Mouse (Mus musculus): Measurements from ENCODE around the gene Fras1. TPM values are rescaled to one million over a fixed set of nuclear protein-coding genes. Genes with fewer than 3 reads are reported as not detected.

Gene Fras1
- total and polyA plus RNA-seq, 2 experiments, result 0.75 to 1.1 TPM

DNA sequence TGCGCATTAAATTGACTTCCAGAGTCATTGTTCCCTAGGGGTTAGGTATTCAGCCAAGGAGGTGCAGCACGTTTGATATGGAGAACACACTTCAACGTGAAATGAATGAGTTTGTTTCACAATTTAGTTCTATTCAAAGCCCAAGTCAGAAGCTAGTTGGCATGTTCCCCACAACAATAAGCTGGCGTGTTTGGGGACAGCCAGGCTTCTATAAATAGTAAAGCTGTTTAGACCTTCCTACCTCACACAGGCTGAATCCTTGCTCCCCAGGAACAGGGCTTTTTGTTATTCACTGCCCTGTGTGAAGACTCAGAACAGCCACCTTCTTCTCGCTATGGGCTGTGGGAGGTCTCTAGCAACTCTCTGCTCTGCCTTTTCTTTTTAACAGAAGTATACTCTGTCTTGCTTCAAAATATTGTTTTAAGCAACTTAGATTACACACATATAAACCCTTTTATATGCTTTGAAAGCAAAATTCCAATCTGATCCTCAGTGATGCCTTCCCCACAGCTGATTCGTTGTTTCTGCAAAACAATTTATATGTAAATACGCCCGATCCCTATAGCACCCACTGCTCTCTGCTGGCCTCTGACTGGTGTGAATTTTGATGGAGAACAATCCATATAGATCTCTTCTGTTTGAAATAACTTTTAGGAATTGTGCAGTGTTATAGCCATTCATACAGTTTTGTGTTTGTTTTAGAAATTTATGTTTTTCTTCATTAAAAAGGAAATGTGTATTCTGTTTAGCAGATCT, 184.5 kb downstream of the Fras1 start:
- H3K27ac ChIP-seq (replicated peaks; ENCODE audit: insufficient read depth, low read depth, low read length), result no peak overlapping the region
- TF ChIP-seq POLR2A (IDR thresholded peaks at IDR 0.05; ENCODE audit: extremely low read depth, insufficient read depth, low read length) (no peak), CTCF (IDR thresholded peaks at IDR 0.05; ENCODE audit: low read depth, low read length) (no peak)
- H3K79me2 ChIP-seq (ENCODE audit: control insufficient read depth, insufficient read depth, low read length), result no peaks in the 10 kb centered on the region
- WGBS, result 75% methylated on average over 8 of the region's 8 CpGs
- H3K36me3 ChIP-seq (ENCODE audit: control insufficient read depth, insufficient read depth, low read length), result no peaks in the 10 kb centered on the region
- no peak overlapping the region for H3K4me3 ChIP-seq (ENCODE audit: insufficient read depth, low read depth, low read length)
- no peak overlapping the region for H3K9ac ChIP-seq (ENCODE audit: low read depth, low read length)
- H3K27me3 ChIP-seq (ENCODE audit: control insufficient read depth, insufficient read depth, low read length), result no peaks in the 10 kb centered on the region
- DNase-seq (ENCODE audit: extremely low read depth, low read depth, low spot score), result no peak
- H3K4me1 ChIP-seq (ENCODE audit: control insufficient read depth, insufficient read depth, low read length), result no peaks in the 10 kb centered on the region

DNA sequence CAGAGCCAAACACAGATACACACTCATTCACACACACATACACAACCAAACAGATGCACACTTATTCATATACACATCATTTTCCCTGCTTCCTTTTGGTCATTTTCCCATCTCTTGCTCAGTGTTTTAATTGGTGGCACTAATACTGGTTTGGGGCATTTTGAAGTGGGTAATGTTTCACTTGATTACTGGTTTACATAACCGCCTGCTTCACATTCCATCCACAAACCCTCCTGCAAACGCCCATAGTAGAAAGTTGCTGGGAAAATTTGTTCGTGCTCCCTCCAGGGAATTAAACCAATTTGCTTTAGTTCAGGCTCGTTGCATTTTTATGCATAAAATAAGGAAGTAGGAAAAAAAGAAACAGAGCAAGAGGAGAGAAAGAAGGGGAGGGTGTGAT, 200.8 kb downstream of the Fras1 start:
- TF ChIP-seq CTCF (IDR thresholded peaks at IDR 0.05; ENCODE audit: low read depth, low read length) (no peak), POLR2A (IDR thresholded peaks at IDR 0.05; ENCODE audit: extremely low read depth, insufficient read depth, low read length) (no peak)

DNA sequence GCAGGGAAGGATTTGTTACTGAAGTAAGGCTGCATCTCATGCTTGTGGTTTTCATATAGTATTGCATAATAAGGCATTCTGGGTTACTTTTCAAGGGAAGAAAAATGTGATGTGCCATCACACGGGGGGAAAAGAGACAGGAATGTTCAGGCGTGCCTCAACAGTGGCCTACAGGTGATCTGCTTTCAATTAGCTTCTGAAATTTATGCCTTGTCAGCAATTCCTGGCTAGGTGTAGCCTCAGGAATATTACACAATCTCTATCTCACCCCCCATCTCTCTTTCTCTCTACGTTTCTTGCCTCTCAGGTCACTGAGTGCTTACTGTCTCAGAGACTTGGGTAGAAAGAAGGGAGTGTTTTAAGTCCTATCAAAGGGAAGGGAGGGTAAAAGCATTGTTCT, 204.9 kb downstream of the Fras1 start:
- Histone ChIP-seq H3K27me3 (ENCODE audit: control insufficient read depth, insufficient read depth, low read length) (no peaks in the 10 kb centered on the region), H3K4me3 (ENCODE audit: insufficient read depth, low read depth, low read length) (no peak overlapping the region), H3K9ac (ENCODE audit: low read depth, low read length) (no peak overlapping the region), H3K36me3 (ENCODE audit: control insufficient read depth, insufficient read depth, low read length) (no peaks in the 10 kb centered on the region), H3K27ac (replicated peaks; ENCODE audit: insufficient read depth, low read depth, low read length) (no peak overlapping the region), H3K79me2 (ENCODE audit: control insufficient read depth, insufficient read depth, low read length) (no peaks in the 10 kb centered on the region), H3K4me1 (ENCODE audit: control insufficient read depth, insufficient read depth, low read length) (no peaks in the 10 kb centered on the region)
- WGBS, result 73% methylated on average over 3 of the region's 3 CpGs
- no peak for TF ChIP-seq CTCF (IDR thresholded peaks at IDR 0.05; ENCODE audit: low read depth, low read length)
- DNase-seq (ENCODE audit: extremely low read depth, low read depth, low spot score), result no peak

More for the DNA sequence above, 200.8 kb downstream of the Fras1 start:
- no peaks in the 10 kb centered on the region for H3K4me1 ChIP-seq (ENCODE audit: control insufficient read depth, insufficient read depth, low read length)
- no peak for DNase-seq (ENCODE audit: extremely low read depth, low read depth, low spot score)
- no peak overlapping the region for H3K27ac ChIP-seq (replicated peaks; ENCODE audit: insufficient read depth, low read depth, low read length)
- WGBS, result 80% methylated on average over 4 of the region's 4 CpGs
- H3K9ac ChIP-seq (ENCODE audit: low read depth, low read length), result no peak overlapping the region
- H3K4me3 ChIP-seq (ENCODE audit: insufficient read depth, low read depth, low read length), result no peak overlapping the region
- H3K79me2 ChIP-seq (ENCODE audit: control insufficient read depth, insufficient read depth, low read length), result no peaks in the 10 kb centered on the region
- H3K27me3 ChIP-seq (ENCODE audit: control insufficient read depth, insufficient read depth, low read length), result no peaks in the 10 kb centered on the region
- no peaks in the 10 kb centered on the region for H3K36me3 ChIP-seq (ENCODE audit: control insufficient read depth, insufficient read depth, low read length)

DNA sequence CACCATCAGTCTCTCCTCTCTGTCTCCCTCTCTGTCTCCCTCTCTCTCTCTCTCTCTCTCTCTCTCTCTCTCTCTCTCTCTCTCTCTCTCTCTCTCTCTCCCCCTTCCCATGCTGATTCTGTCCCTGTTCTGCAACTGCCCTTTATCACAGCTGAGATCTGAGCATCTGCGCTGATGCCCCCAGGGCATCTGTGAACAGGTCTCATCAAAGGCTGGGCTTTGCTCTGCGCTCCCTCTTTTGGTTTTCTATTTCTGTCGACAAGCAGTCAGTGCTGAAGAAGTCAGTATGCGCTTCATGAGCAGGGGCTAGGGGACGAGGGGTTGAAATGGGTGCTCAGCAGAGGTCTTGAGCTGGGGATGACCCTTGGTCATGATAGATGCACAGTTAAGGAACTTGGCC, 206.2 kb downstream of the Fras1 start:
- no peak for TF ChIP-seq CTCF (IDR thresholded peaks at IDR 0.05; ENCODE audit: low read depth, low read length)
- TF ChIP-seq POLR2A (IDR thresholded peaks at IDR 0.05; ENCODE audit: extremely low read depth, insufficient read depth, low read length), result no peak
- WGBS, result 86% methylated on average over 5 of the region's 5 CpGs
- H3K4me3 ChIP-seq (ENCODE audit: insufficient read depth, low read depth, low read length), result no peak overlapping the region
- no peak overlapping the region for H3K27ac ChIP-seq (replicated peaks; ENCODE audit: insufficient read depth, low read depth, low read length)
- no peaks in the 10 kb centered on the region for H3K79me2 ChIP-seq (ENCODE audit: control insufficient read depth, insufficient read depth, low read length)
- H3K27me3 ChIP-seq (ENCODE audit: control insufficient read depth, insufficient read depth, low read length), result no peaks in the 10 kb centered on the region
- no peak overlapping the region for H3K9ac ChIP-seq (ENCODE audit: low read depth, low read length)
- no peaks in the 10 kb centered on the region for H3K4me1 ChIP-seq (ENCODE audit: control insufficient read depth, insufficient read depth, low read length)
- no peak for DNase-seq (ENCODE audit: extremely low read depth, low read depth, low spot score)
- H3K36me3 ChIP-seq (ENCODE audit: control insufficient read depth, insufficient read depth, low read length), result no peaks in the 10 kb centered on the region

DNA sequence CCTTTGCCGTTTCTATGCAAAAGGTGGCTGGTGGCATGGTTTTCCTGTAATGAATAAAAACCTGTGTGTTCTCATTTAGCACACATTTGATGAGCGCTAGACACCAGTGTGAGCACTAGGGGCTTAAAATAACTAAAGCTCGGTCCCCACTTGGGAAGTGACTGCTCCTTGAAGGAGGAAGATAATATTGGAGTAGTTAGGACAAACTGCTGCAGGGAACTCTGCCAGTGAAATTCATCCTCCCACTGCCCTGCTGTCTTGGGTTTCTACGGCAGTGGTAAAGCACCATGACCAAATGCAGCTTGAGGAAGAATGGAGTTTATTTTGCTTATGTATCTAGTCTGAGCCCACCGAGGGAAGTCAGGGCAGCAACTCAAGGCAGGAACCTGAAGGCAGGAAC, 211.0 kb downstream of the Fras1 start:
- no peaks in the 10 kb centered on the region for H3K36me3 ChIP-seq (ENCODE audit: control insufficient read depth, insufficient read depth, low read length)
- no peaks in the 10 kb centered on the region for H3K27me3 ChIP-seq (ENCODE audit: control insufficient read depth, insufficient read depth, low read length)
- no peak overlapping the region for H3K9ac ChIP-seq (ENCODE audit: low read depth, low read length)
- no peak for DNase-seq (ENCODE audit: extremely low read depth, low read depth, low spot score)
- H3K27ac ChIP-seq (replicated peaks; ENCODE audit: insufficient read depth, low read depth, low read length), result no peak overlapping the region
- no peaks in the 10 kb centered on the region for H3K79me2 ChIP-seq (ENCODE audit: control insufficient read depth, insufficient read depth, low read length)
- H3K4me3 ChIP-seq (ENCODE audit: insufficient read depth, low read depth, low read length), result no peak overlapping the region
- no peaks in the 10 kb centered on the region for H3K4me1 ChIP-seq (ENCODE audit: control insufficient read depth, insufficient read depth, low read length)
- TF ChIP-seq POLR2A (IDR thresholded peaks at IDR 0.05; ENCODE audit: extremely low read depth, insufficient read depth, low read length), result no peak
- no peak for TF ChIP-seq CTCF (IDR thresholded peaks at IDR 0.05; ENCODE audit: low read depth, low read length)
- 92% methylated on average over 5 of the region's 5 CpGs for WGBS

DNA sequence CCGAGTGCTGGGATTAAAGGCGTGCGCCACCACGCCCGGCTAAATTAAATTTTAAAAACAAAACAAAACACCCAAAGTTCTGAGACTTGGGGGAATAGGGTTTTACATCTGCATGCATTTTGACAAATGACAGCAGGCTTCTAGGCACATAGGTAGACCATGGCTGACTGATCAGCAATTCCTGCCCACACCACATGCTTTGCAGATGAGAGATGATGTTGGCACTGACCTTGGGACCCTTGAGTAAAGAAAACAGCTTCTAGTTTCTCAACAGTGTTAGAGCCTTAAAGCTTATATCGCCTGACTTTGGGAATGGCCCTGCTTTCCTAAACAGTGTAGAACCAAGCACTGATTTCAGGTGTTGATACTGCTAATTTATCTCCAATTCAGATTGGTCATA, 216.9 kb downstream of the Fras1 start:
- no peaks in the 10 kb centered on the region for H3K36me3 ChIP-seq (ENCODE audit: control insufficient read depth, insufficient read depth, low read length)
- no peak overlapping the region for H3K4me3 ChIP-seq (ENCODE audit: insufficient read depth, low read depth, low read length)
- 90% methylated on average over 6 of the region's 6 CpGs for WGBS
- H3K4me1 ChIP-seq (ENCODE audit: control insufficient read depth, insufficient read depth, low read length), result no peaks in the 10 kb centered on the region
- no peak overlapping the region for H3K27ac ChIP-seq (replicated peaks; ENCODE audit: insufficient read depth, low read depth, low read length)
- no peaks in the 10 kb centered on the region for H3K79me2 ChIP-seq (ENCODE audit: control insufficient read depth, insufficient read depth, low read length)
- no peaks in the 10 kb centered on the region for H3K27me3 ChIP-seq (ENCODE audit: control insufficient read depth, insufficient read depth, low read length)
- DNase-seq (ENCODE audit: extremely low read depth, low read depth, low spot score), result no peak
- TF ChIP-seq CTCF (IDR thresholded peaks at IDR 0.05; ENCODE audit: low read depth, low read length) (no peak), POLR2A (IDR thresholded peaks at IDR 0.05; ENCODE audit: extremely low read depth, insufficient read depth, low read length) (no peak)
- H3K9ac ChIP-seq (ENCODE audit: low read depth, low read length), result no peak overlapping the region
